Mouse (Mus musculus) megakaryocyte progenitor cell, adult 5-6 weeks (primary cell): Measurements from ENCODE around the gene Srr. TPM values are rescaled to one million over a fixed set of nuclear protein-coding genes. Genes with fewer than 3 reads are reported as not detected.

Source experiments
- ATAC-seq: replicated peaks from 2 replicates; pipeline ENCODE4 v1.8.0; 2016; ENCODE audit warnings: mild to moderate bottlenecking, moderate TSS enrichment, inconsistent platforms; ENCODE audit not compliant: poor library complexity
- total RNA-seq, 2 experiments: library from RNA; stranded (forward) in 1 of 2; stranded (reverse) in 1 of 2; fragments of 157-497, 149-512 nt in 1 of 2; fragments of 200-1000 nt in 1 of 2; gene quantifications; 2 replicates each; pipeline versions ENCODE4 v1.2.3 to v1.2.4; 2015 to 2017

Gene Srr
- total RNA-seq, 2 experiments from 2014 or later = 6.1 to 6.3 TPM

DNA sequence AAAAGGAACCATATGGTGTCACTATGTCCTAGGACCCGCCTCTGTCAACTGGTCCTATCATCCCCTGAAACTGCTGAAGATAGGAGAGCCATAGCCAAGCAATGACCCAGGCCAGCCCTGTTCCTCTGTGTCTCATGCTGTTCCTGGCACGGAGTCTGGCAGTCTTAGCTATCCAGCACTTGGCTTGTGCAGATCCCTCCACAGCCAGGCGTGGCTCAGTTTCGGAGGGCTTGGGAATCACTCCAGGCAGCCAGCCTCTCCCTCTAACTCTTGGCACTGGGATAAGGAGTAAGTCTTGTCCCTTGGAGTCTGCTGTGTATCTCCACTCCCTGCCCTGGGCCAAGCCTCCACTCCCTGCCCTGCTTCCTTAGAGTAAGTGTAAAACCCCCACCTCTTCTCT lies 59.1 kb downstream of the Srr start:
- no peak for ATAC-seq

DNA sequence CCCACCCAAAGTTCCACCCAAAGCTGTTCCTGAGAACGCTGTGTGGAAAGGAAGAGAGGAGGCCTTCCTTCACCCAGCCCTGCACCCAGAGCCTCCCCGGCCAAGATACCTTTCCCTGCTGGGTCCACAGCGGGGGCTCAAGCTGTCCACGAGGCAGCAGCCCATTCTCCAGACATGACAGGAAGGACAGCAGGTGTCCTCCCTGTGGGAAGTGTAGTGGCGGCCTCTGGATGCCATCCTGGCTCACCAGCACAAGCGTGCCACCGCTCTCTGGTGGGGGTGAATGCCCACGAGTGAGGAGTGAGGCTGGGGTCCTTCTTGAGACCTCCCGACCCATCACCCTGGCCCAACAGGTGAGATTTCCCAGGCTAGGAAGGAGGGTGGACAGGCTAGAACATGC lies 60.5 kb downstream of the Srr start:
- no peak for ATAC-seq

- no peak for ATAC-seq
Observed at GRCm38 (mm10) chr11:74864421-74864820, 61.3 kb downstream of the Srr start.

- ATAC-seq = no peak
Observed at GRCm38 (mm10) chr11:74863471-74863870, 62.3 kb downstream of the Srr start.

- ATAC-seq = no peak
Observed at GRCm38 (mm10) chr11:74862129-74862528, 63.6 kb downstream of the Srr start.

DNA sequence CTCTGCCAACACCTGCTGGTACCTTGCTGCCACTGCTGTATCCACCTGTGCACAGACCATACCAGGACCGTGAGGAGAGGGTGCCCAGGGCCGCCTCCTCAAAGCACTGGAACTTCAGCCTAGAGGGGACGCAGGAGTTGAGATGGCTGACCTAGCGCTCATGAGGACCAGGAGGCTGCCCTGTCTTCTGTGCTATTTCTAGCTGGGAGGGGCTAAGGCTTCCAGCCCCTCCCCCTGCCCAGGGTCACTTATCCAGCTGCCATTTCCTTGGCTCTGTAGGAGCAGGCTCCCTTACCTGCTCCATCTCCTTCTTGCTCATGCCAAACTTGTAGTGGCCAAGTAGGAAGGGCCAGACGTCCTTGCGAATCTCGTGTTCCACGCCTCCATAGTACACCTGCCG lies 68.0 kb downstream of the Srr start:
- no peak for ATAC-seq

Other genes starting within 250 kb of the Srr start
- 47.4 and 49.4 TPM in 2 replicates for gene Pafah1b1, start 201.3 kb downstream of the Srr start, total RNA-seq (2015)
- 49.0 and 51.1 TPM in 2 replicates for gene Pafah1b1, start 201.3 kb downstream of the Srr start, total RNA-seq (2017)
- 13.9 and 14.3 TPM in 2 replicates for gene Mettl16, start 155.1 kb downstream of the Srr start, total RNA-seq (2015)
- 36.2 and 45.6 TPM in 2 replicates for gene Mettl16, start 155.1 kb downstream of the Srr start, total RNA-seq (2017)
- gene Mnt, start 95.0 kb downstream of the Srr start, total RNA-seq (2015) = 13.1 and 15.0 TPM in 2 replicates
- 2.7 and 3.2 TPM in 2 replicates for gene Mnt, start 95.0 kb downstream of the Srr start, total RNA-seq (2017)
- gene Sgsm2, start 28.9 kb downstream of the Srr start, total RNA-seq (2015) = 4.1 and 4.5 TPM in 2 replicates
- gene Sgsm2, start 28.9 kb downstream of the Srr start, total RNA-seq (2017) = 3.7 and 6.9 TPM in 2 replicates
- 43.2 and 50.0 TPM in 2 replicates for gene Tsr1, start 27.9 kb downstream of the Srr start, total RNA-seq (2015)
- 67.8 and 96.1 TPM in 2 replicates for gene Tsr1, start 27.9 kb downstream of the Srr start, total RNA-seq (2017)
- gene Smg6, start 125 bp downstream of the Srr start, total RNA-seq (2015) = 15.3 and 23.1 TPM in 2 replicates
- gene Smg6, start 125 bp downstream of the Srr start, total RNA-seq (2017) = 29.5 and 32.7 TPM in 2 replicates
- gene Hic1, start 243.6 kb upstream of the Srr start, total RNA-seq (2015) = 0.02 TPM in 1 of 2 replicates, not detected in the other
- not detected in 2 replicates for gene Hic1, start 243.6 kb upstream of the Srr start, total RNA-seq (2017)